Mouse (Mus musculus): Measurements from ENCODE around the gene Pcif1. TPM values are rescaled to one million over a fixed set of nuclear protein-coding genes. Genes with fewer than 3 reads are reported as not detected.
"Not testable (repeated sequence)": the region's sequence is repeated elsewhere in the genome, so short reads cannot be mapped to it uniquely, and the experiment has no call there.

The Pcif1 gene
- polyA plus RNA-seq, 1 experiment from 2014 or later: 58.8 TPM

GRCm38 (mm10) chr2:164845782-164846181 is 33.3 kb upstream of the Pcif1 start:
- WGBS: 48% methylated on average over 3 of the region's 3 CpGs
- Histone ChIP-seq H3K36me3 (ENCODE audit: control insufficient read depth, insufficient read depth, low read length) (peaks cover 4% of the 10 kb centered on the region; the same call in 1 of the 2 replicates), H3K9ac (ENCODE audit: low read length) (no peak overlapping the region), H3K9me3 (ENCODE audit: control insufficient read depth, low read length) (no peaks in the 10 kb centered on the region), H3K27me3 (ENCODE audit: control insufficient read depth, insufficient read depth, low read length) (no peaks in the 10 kb centered on the region), H3K27ac (replicated peaks in 1 of 2; ENCODE audit: control insufficient read depth in 1 of 2, insufficient read depth in 1 of 2, low read depth in 2 of 2, low read length in 2 of 2) (no peak overlapping the region), H3K4me3 (ENCODE audit: control insufficient read depth in 1 of 2, insufficient read depth in 1 of 2, low read depth in 1 of 2, low read length in 2 of 2) (no peak overlapping the region), H3K4me1 (ENCODE audit: control insufficient read depth in 2 of 2, insufficient read depth in 2 of 2, low read length in 2 of 2) (no peaks in the 10 kb centered on the region), H3K4me2 (ENCODE audit: low read length) (no peak overlapping the region)
- no peak for ATAC-seq (ENCODE audit: insufficient number of reproducible peaks, insufficient read depth, low FRiP score, low read depth)

DNA sequence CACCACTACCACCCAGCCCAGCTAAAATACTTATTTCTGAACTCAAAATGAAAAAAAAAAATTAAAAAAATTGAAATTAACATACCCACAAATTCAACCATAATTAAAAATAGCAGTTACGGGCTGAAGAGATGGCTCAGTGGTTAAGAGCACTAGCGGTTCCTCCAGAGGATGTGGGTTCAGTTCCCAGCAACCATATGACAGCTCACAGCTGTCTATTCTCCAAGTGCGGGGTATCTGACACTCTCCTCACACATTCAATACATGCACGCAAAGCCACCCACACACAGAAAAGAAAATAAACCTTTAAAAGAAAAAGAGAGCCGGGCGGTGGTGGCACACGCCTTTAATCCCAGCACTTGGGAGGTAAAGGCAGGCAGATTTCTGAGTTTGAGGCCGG is 29.0 kb upstream of the Pcif1 start:
- no peak for ATAC-seq (ENCODE audit: insufficient number of reproducible peaks, insufficient read depth, low FRiP score, low read depth)
- no peaks in the 10 kb centered on the region for H3K36me3 ChIP-seq (ENCODE audit: control insufficient read depth, insufficient read depth, low read length)
- peaks cover 13% of the 10 kb centered on the region for H3K27me3 ChIP-seq (ENCODE audit: control insufficient read depth, insufficient read depth, low read length)
- H3K27ac ChIP-seq (replicated peaks in 1 of 2; ENCODE audit: control insufficient read depth in 1 of 2, insufficient read depth in 1 of 2, low read depth in 2 of 2, low read length in 2 of 2): no peak overlapping the region
- no peak overlapping the region for H3K4me2 ChIP-seq (ENCODE audit: low read length)
- no peaks in the 10 kb centered on the region for H3K9me3 ChIP-seq (ENCODE audit: control insufficient read depth, low read length)
- H3K9ac ChIP-seq (ENCODE audit: low read length): no peak overlapping the region
- no peak overlapping the region for H3K4me3 ChIP-seq (ENCODE audit: control insufficient read depth in 1 of 2, insufficient read depth in 1 of 2, low read depth in 1 of 2, low read length in 2 of 2)
- 86% methylated on average over 8 of the region's 8 CpGs for WGBS
- H3K4me1 ChIP-seq (ENCODE audit: control insufficient read depth in 2 of 2, insufficient read depth in 2 of 2, low read length in 2 of 2): no peaks in the 10 kb centered on the region

DNA sequence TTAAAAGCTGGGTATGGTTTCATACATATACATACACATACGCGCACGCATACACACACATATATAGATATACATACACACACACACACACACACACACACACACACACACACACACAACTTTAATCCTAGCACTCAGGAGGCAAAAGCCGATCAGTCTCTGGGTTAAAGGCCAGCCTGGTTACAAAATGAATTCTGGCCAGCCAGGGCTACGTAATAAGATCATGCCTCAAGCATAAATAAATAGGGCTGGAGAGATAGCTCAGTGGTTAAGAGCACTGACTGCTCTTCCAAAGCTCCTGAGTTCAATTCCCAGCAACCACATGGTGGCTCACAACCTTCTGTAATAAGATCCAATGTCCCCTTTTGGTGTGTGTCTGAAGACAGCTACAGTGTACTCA is 23.5 kb upstream of the Pcif1 start:
- ATAC-seq (ENCODE audit: insufficient number of reproducible peaks, insufficient read depth, low FRiP score, low read depth); H3K4me3 ChIP-seq (ENCODE audit: control insufficient read depth in 1 of 2, insufficient read depth in 1 of 2, low read depth in 1 of 2, low read length in 2 of 2); H3K4me2 ChIP-seq (ENCODE audit: low read length); H3K9me3 ChIP-seq (ENCODE audit: control insufficient read depth, low read length); H3K36me3 ChIP-seq (ENCODE audit: control insufficient read depth, insufficient read depth, low read length); H3K9ac ChIP-seq (ENCODE audit: low read length); H3K27ac ChIP-seq (replicated peaks in 1 of 2; ENCODE audit: control insufficient read depth in 1 of 2, insufficient read depth in 1 of 2, low read depth in 2 of 2, low read length in 2 of 2): not testable (repeated sequence)
- H3K4me1 ChIP-seq (ENCODE audit: control insufficient read depth in 2 of 2, insufficient read depth in 2 of 2, low read length in 2 of 2): peaks cover 14 to 15% of the 10 kb centered on the region in 2 experiments
- WGBS: 81% methylated on average over 5 of the region's 5 CpGs
- peaks cover 56% of the 10 kb centered on the region for H3K27me3 ChIP-seq (ENCODE audit: control insufficient read depth, insufficient read depth, low read length)

DNA sequence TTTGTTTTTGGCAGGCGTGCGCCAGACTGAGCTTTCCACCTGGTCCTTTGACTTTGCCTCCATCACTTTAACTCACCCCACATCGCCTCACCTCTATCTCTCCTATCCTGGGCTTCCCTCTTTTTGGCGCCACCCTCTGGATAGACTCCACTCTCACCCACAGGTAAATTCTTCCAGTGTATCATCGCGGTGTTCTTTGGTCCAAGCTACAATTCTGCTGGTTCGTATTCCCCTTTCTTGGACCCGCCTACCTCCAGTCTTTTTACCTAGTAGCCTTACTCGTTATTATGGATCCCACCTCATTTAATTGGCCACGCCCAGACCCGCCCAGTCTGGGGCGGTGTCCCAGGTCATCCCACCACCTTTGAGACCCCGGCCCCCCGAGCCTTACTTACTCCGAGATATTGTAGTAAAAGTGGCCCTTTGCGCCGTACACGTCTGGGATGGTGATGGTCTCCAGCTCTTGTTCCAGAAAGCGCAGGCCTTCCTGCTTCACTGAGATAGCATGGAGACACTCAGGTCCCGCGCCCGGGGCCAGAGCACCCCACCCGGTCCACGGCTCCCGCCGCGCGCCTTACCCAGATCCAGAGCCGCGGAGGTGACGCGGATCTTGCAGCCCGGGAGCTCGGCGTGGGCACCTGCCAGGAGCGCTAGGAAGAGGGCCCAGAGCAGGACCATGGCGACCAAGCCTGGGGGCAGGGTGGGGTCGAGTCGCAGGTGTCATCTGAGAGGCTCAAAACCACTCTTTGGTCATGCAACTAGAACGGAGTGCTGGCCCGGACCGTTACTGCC is 22.6 kb upstream of the Pcif1 start:
- peaks cover 56% of the 10 kb centered on the region for H3K27me3 ChIP-seq (ENCODE audit: control insufficient read depth, insufficient read depth, low read length)
- peak overlapping the region; percentile 98 for H3K4me2 ChIP-seq (ENCODE audit: low read length)
- WGBS: 2% methylated on average over 42 of the region's 42 CpGs
- peak overlapping the region; percentile 51 to 58 for H3K4me3 ChIP-seq (ENCODE audit: control insufficient read depth in 1 of 2, insufficient read depth in 1 of 2, low read depth in 1 of 2, low read length in 2 of 2)
- ATAC-seq (ENCODE audit: insufficient number of reproducible peaks, insufficient read depth, low FRiP score, low read depth): no peak
- no peaks in the 10 kb centered on the region for H3K36me3 ChIP-seq (ENCODE audit: control insufficient read depth, insufficient read depth, low read length)
- peaks cover 14 to 19% of the 10 kb centered on the region in 2 experiments for H3K4me1 ChIP-seq (ENCODE audit: control insufficient read depth in 2 of 2, insufficient read depth in 2 of 2, low read length in 2 of 2)
- no peak overlapping the region for H3K27ac ChIP-seq (replicated peaks in 1 of 2; ENCODE audit: control insufficient read depth in 1 of 2, insufficient read depth in 1 of 2, low read depth in 2 of 2, low read length in 2 of 2)
- H3K9ac ChIP-seq (ENCODE audit: low read length): peak overlapping the region; percentile 66
- H3K9me3 ChIP-seq (ENCODE audit: control insufficient read depth, low read length): no peaks in the 10 kb centered on the region

DNA sequence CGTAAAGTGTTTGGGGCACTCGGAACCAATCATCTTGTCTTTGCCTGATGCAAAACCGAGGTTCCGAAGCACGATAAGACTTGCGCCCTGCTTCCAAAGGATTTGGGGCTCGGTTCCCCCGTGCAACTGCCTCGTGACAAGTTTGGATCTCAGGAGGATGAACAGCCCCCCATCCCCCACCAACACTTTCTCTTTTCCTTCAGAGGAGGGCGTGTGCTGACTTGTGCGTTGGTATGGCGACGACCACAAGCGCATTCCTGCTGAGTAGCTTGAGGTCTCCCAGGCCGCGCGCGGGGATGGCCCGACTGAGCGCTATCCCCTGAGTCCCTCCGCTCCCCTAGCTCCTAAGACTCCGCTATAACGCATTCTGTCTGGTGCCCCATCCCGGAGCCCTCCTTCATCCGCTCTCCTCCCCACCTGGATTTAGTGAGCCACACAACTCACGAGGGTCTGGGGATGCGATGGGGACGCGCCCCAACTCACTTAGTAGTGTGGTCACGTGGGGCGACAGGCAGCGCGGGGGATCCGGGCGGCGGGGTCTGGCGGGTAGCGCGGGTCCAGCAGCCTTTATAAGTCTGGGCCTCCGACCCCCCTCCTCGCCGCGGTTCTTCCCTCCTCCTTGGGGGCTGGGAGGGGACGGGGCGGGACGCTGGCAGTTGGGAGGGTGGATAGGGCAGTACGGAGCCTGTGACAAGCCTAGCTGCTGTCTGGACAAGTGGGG is 21.8 kb upstream of the Pcif1 start, which contains the start of gene Pltp:
Gene Pltp, minus strand, starts transcription at position 611 of the 721 bp plus-strand sequence.
- Histone ChIP-seq H3K4me1 (ENCODE audit: control insufficient read depth in 2 of 2, insufficient read depth in 2 of 2, low read length in 2 of 2) (peaks cover 21 to 25% of the 10 kb centered on the region in 2 experiments), H3K27ac (replicated peaks in 1 of 2; ENCODE audit: control insufficient read depth in 1 of 2, insufficient read depth in 1 of 2, low read depth in 2 of 2, low read length in 2 of 2) (no peak within 1 kb of the TSS)

DNA sequence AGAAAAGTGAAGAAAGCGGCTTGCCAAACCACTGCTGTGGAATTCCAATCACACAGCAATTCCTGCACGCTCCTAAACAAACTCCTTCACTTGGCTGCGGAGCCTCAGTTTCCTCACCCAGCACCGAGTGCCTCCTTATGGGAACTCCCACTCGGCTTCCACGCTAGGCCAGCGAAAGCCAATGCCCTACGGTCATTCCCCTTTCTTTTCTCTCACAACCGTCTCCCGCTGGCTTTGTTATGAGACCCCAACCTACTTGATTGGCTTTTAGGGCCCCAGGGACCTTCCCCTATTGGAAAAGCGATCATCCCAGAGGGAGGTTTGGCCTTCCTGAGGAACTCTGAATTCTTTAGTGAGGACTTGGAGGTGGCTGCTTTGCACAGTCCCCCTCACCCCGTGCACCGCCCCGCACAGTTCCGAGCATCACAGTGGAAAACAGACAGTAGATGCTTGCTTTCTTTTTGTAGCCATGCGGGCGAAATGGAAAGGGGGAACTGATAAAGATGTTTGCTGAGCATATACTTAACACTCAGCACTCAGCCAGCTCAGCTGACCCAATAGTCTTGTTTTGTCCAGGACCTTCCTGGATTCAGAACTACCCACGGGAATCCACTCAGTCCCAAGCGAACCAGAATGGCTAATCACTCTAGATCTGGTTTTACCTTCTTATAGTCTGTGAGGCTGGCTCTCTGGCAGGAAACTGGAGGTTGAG is 21.1 kb upstream of the Pcif1 start:
- 11% methylated on average over 19 of the region's 19 CpGs for WGBS
- H3K9me3 ChIP-seq (ENCODE audit: control insufficient read depth, low read length): no peaks in the 10 kb centered on the region
- ATAC-seq (ENCODE audit: insufficient number of reproducible peaks, insufficient read depth, low FRiP score, low read depth): no peak
- H3K4me2 ChIP-seq (ENCODE audit: low read length): peak overlapping the region; percentile 98
- no peak overlapping the region for H3K27ac ChIP-seq (replicated peaks in 1 of 2; ENCODE audit: control insufficient read depth in 1 of 2, insufficient read depth in 1 of 2, low read depth in 2 of 2, low read length in 2 of 2)
- no peaks in the 10 kb centered on the region for H3K36me3 ChIP-seq (ENCODE audit: control insufficient read depth, insufficient read depth, low read length)
- H3K4me3 ChIP-seq (ENCODE audit: control insufficient read depth in 1 of 2, insufficient read depth in 1 of 2, low read depth in 1 of 2, low read length in 2 of 2): peak overlapping the region; percentile 51 to 58
- peaks cover 22 to 27% of the 10 kb centered on the region in 2 experiments for H3K4me1 ChIP-seq (ENCODE audit: control insufficient read depth in 2 of 2, insufficient read depth in 2 of 2, low read length in 2 of 2)
- peak overlapping the region; percentile 66 for H3K9ac ChIP-seq (ENCODE audit: low read length)
- peaks cover 56% of the 10 kb centered on the region for H3K27me3 ChIP-seq (ENCODE audit: control insufficient read depth, insufficient read depth, low read length)

More for the DNA sequence above, 21.8 kb upstream of the Pcif1 start, which contains the start of gene Pltp:
- Histone ChIP-seq H3K9me3 (ENCODE audit: control insufficient read depth, low read length) (no peaks in the 10 kb centered on the region), H3K9ac (ENCODE audit: low read length) (peak within 1 kb of the TSS; percentile 66), H3K4me3 (ENCODE audit: control insufficient read depth in 1 of 2, insufficient read depth in 1 of 2, low read depth in 1 of 2, low read length in 2 of 2) (peak within 1 kb of the TSS; percentile 51 to 58), H3K27me3 (ENCODE audit: control insufficient read depth, insufficient read depth, low read length) (peaks cover 56% of the 10 kb centered on the region), H3K36me3 (ENCODE audit: control insufficient read depth, insufficient read depth, low read length) (no peaks in the 10 kb centered on the region), H3K4me2 (ENCODE audit: low read length) (peak within 1 kb of the TSS; percentile 98)
- WGBS: under 1% methylated on average over 47 of the region's 47 CpGs
- 0 out of 2 replicates have a peak, but pooled peaks have one; percentile 27 for ATAC-seq (ENCODE audit: insufficient number of reproducible peaks, insufficient read depth, low FRiP score, low read depth)

- no peaks in the 10 kb centered on the region for H3K9me3 ChIP-seq (ENCODE audit: control insufficient read depth, low read length)
- H3K9ac ChIP-seq (ENCODE audit: low read length): no peak overlapping the region
- WGBS: 38% methylated on average over 2 of the region's 2 CpGs
- H3K4me2 ChIP-seq (ENCODE audit: low read length): no peak overlapping the region
- no peak for ATAC-seq (ENCODE audit: insufficient number of reproducible peaks, insufficient read depth, low FRiP score, low read depth)
- H3K27ac ChIP-seq (replicated peaks in 1 of 2; ENCODE audit: control insufficient read depth in 1 of 2, insufficient read depth in 1 of 2, low read depth in 2 of 2, low read length in 2 of 2): no peak overlapping the region
- H3K4me1 ChIP-seq (ENCODE audit: control insufficient read depth in 2 of 2, insufficient read depth in 2 of 2, low read length in 2 of 2): peaks cover 22 to 27% of the 10 kb centered on the region in 2 experiments
- peaks cover 52% of the 10 kb centered on the region for H3K27me3 ChIP-seq (ENCODE audit: control insufficient read depth, insufficient read depth, low read length)
- no peaks in the 10 kb centered on the region for H3K36me3 ChIP-seq (ENCODE audit: control insufficient read depth, insufficient read depth, low read length)
- H3K4me3 ChIP-seq (ENCODE audit: control insufficient read depth in 1 of 2, insufficient read depth in 1 of 2, low read depth in 1 of 2, low read length in 2 of 2): no peak overlapping the region
These were observed 19.9 kb upstream of the Pcif1 start for GRCm38 (mm10) chr2:164859155-164859554.

Measured in heart, embryonic 14.5 days (tissue).